Mouse (Mus musculus): Measurements from ENCODE around the gene Olfr986.

GRCm38 (mm10) chr9:40224289-40224688 lies 43.6 kb downstream of the Olfr986 start:
- no peak for TF ChIP-seq CTCF (IDR thresholded peaks at IDR 0.05; ENCODE audit: low read depth, low read length)
- TF ChIP-seq EP300 (IDR thresholded peaks at IDR 0.05; ENCODE audit: insufficient read depth, low read depth, low read length): no peak
- TF ChIP-seq POLR2A (IDR thresholded peaks at IDR 0.05; ENCODE audit: insufficient read depth, low read length): no peak
